Mouse (Mus musculus): ENCODE data around the gene Irak1. TPM values are rescaled to one million over a fixed set of nuclear protein-coding genes. Genes with fewer than 3 reads are reported as not detected.

The Irak1 gene
- total RNA-seq, 1 experiment from 2014 or later = 66.2 TPM

DNA sequence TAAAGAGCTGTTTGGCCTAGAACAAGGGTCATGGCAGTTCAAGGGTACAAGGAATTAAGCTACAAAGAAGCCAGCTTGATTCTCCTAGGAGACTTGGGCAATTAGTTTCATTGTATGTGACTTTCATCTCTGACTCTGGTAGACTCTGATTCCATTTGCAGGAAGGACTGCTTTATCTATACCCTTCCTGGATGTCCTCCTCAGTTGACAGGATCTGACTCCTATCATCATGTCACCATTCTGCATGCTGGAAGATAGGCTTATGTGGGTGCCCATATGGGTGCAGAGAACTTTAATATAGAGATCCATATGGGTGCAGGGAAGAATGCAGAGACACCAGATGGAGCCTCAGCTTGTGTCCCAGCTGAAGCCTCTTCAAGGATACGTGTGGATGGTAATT, 54.6 kb downstream of the Irak1 start:
- ATAC-seq (replicated peaks in 1 of 2; ENCODE audit: insufficient read depth in 1 of 2, low FRiP score in 2 of 2, low TSS enrichment in 1 of 2, low read depth in 1 of 2, poor library complexity in 2 of 2, severe bottlenecking in 2 of 2) = no peak

DNA sequence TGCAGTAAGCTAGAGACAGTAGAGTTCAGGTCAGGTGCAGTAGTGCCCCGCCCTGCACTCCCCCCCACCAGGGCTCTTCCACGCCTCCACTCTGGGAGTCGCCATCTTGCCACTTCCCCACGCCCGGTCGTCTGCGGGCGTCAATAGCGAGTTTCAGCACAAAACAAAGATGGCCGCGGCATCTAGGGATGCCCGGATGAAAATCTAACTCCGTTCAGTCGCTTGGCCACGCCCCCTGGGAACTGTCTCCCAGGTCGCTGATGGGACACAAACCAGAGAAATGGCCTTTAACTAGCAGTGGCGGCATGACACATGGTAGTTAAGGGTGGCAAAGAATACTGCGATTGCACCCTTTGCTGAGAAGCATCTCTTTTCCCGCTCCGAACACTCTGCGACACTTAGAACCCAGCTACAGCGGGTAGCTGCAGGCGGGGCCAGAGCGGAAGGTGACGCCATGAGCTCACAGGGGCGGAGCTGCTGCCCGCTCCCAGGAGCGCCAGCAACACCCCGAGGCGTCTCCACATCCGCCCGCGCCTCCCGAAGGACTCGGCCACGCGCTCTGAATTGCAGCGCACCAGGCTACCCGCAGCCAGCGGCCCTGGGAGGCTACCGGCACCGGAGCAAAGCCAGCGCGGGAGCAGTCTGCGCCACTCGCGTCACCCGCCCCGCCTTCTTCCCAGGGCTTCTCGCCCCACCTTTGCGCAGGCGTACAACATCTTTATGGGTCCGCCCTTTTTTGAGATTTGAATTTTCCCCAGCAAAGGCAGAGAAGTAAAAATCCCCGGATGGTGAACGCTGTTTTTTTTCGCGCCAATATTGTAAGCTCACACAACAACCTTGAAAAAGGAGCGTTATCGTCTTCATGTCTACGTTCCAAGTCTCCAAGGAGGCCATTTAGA, 56.3 kb downstream of the Irak1 start:
- peak; percentile 63 to 73 for ATAC-seq (replicated peaks in 1 of 2; ENCODE audit: insufficient read depth in 1 of 2, low FRiP score in 2 of 2, low TSS enrichment in 1 of 2, low read depth in 1 of 2, poor library complexity in 2 of 2, severe bottlenecking in 2 of 2)

DNA sequence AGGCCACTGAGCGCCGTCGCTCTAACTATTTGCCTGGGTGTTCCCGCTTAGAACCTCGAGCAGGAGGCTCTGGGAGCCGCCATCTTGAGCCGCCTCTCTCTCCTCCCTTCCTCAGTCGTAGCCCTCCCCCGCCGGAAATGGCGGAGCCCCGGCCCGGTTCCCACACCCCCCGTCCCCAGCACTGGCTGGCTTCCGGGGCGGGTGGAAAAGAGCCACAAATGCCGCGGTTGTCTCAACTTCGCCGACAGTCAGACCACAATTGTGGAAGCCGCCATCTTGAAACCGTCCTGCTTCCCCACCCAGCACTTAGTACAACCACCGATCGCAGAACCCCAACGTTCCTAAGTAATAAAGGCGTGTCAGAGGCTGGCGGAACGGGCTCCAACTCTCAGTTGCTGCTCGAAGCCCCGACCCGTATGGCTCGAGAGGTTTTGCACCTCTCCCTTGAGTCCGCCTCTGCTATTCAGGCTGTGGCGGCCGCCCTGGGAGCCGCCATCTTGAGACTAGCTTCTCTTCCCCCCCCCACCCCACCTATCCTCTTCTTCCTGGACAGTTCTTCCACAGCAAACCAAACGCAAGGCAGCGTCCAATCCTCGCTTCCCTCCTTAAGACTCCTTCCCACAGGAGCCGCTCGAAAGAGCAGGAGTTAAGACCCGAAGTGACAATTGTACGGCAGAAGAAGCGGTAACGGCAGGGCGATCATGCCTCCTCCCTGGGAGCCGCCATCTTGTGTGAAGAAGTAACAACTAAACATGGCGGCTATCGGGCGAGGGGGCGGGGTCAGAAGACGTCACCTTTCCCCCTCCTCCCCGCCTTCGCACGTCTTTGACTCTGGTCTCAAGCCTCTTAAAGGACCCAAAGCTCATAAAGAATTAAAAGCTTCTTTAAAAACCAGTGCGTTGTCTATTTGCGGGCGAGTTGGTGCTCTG, 57.2 kb downstream of the Irak1 start, which contains the start of gene Hcfc1:
Hcfc1 (minus strand) TSS at position 110 of the 929 bp plus-strand sequence.
- peak; percentile 38 to 57 for ATAC-seq (replicated peaks in 1 of 2; ENCODE audit: insufficient read depth in 1 of 2, low FRiP score in 2 of 2, low TSS enrichment in 1 of 2, low read depth in 1 of 2, poor library complexity in 2 of 2, severe bottlenecking in 2 of 2)

DNA sequence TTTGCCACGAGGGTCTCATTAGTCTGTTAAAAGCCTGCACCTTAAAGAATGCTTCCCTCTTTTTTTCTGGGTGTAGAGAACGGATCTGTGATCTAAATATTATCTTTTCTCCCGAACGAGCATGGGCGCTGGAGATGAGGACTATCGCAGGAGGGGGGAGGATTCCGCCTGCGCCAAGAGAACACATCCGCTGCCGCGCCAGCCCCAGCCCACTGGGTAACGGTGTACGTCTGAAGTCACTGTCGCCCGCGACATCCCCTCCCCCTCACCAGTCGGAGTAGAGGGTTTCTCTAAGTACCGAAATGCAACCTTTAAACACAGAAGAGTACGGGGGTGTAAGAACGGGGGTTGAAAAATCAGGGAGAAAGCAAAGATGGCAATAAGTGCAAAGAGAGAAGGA, 58.4 kb downstream of the Irak1 start:
- no peak for ATAC-seq (replicated peaks in 1 of 2; ENCODE audit: insufficient read depth in 1 of 2, low FRiP score in 2 of 2, low TSS enrichment in 1 of 2, low read depth in 1 of 2, poor library complexity in 2 of 2, severe bottlenecking in 2 of 2)

DNA sequence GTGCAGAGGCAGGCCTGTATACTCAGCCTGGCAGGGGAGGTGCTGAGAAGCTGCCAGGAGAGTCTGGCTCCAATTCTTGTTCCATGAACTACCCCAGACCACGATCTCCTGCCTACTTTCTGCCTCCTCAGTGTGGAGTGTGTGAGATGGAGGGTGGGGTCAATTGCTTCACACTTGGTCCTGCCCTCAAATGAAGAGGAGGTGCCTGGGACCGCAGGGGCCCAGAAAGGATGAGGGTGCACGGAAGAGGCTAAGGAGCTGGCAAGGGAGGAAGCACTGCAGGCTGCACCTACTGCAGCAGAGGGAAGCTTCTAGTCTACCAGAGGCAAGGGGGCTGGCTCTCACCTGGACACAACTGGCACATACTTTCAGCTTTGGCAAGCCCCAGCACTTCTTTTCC, 59.4 kb downstream of the Irak1 start:
- ATAC-seq (replicated peaks in 1 of 2; ENCODE audit: insufficient read depth in 1 of 2, low FRiP score in 2 of 2, low TSS enrichment in 1 of 2, low read depth in 1 of 2, poor library complexity in 2 of 2, severe bottlenecking in 2 of 2) = peak; percentile 50 to 56

Other genes starting within 250 kb of the Irak1 start
- not detected in 2 replicates for gene Srpk3, start 249.5 kb downstream of the Irak1 start, total RNA-seq (2017)
- gene Idh3g, start 237.0 kb downstream of the Irak1 start, total RNA-seq (2017) = 172 and 200 TPM in 2 replicates
- gene Ssr4, start 236.9 kb downstream of the Irak1 start, total RNA-seq (2017) = 106 and 153 TPM in 2 replicates
- gene Pdzd4, start 198.9 kb downstream of the Irak1 start, total RNA-seq (2017) = 2.9 and 6.4 TPM in 2 replicates
- gene Avpr2, start 131.8 kb downstream of the Irak1 start, total RNA-seq (2017) = 0.13 and 0.15 TPM in 2 replicates
- gene L1cam, start 127.8 kb downstream of the Irak1 start, total RNA-seq (2017) = 1.6 TPM in 1 of 2 replicates, not detected in the other
- 46.5 and 80.0 TPM in 2 replicates for gene Arhgap4, start 102.0 kb downstream of the Irak1 start, total RNA-seq (2017)
- 130 and 136 TPM in 2 replicates for gene Naa10, start 102.0 kb downstream of the Irak1 start, total RNA-seq (2017)
- gene Renbp, start 93.1 kb downstream of the Irak1 start, total RNA-seq (2017) = 13.2 and 53.8 TPM in 2 replicates
- gene Hcfc1, start 57.6 kb downstream of the Irak1 start, total RNA-seq (2017) = 48.1 and 53.6 TPM in 2 replicates
- gene Opn1mw, start 103.5 kb upstream of the Irak1 start, total RNA-seq (2017) = not detected in 2 replicates
- 20.2 and 31.3 TPM in 2 replicates for gene Mecp2, start 111.4 kb upstream of the Irak1 start, total RNA-seq (2017)
- gene Tex28, start 143.9 kb upstream of the Irak1 start, total RNA-seq (2017) = not detected in 2 replicates
- 0.50 and 0.56 TPM in 2 replicates for gene Tktl1, start 153.3 kb upstream of the Irak1 start, total RNA-seq (2017)
- 446 and 476 TPM in 2 replicates for gene Flna, start 225.9 kb upstream of the Irak1 start, total RNA-seq (2017)
- 83.7 and 99.9 TPM in 2 replicates for gene Emd, start 230.8 kb upstream of the Irak1 start, total RNA-seq (2017)
- gene Rpl10, start 246.9 kb upstream of the Irak1 start, total RNA-seq (2017) = 1,106 and 1,575 TPM in 2 replicates

All from hematopoietic stem cell, adult 5-6 weeks (primary cell).